Mouse (Mus musculus) CH12.LX (cell line): ENCODE measurements around the gene Fam171a2. TPM values are rescaled to one million over a fixed set of nuclear protein-coding genes. Genes with fewer than 3 reads are reported as not detected.

Experiments used
- DNase-seq: peaks from one replicate; pipeline ENCODE4 v3.0.0-alpha.2; 2013; ENCODE audit errors: extremely low read depth
- H3K27ac ChIP-seq: 2 replicates; pipeline ENCODE4 v1.5.1; 2012; ENCODE audit warnings: low read depth, mild to moderate bottlenecking, control low read depth, moderate library complexity; ENCODE audit not compliant: insufficient read depth
- H3K27me3 ChIP-seq: replicated peaks from 2 replicates; pipeline ENCODE3; 2012; ENCODE audit warnings: inconsistent platforms
- H3K36me3 ChIP-seq, 2 experiments: replicated peaks in 1 of 2; 2 replicates each; pipeline versions ENCODE3 to v1.6.1; 2012; ENCODE audit warnings: inconsistent platforms in 1 of 2, low read length in 1 of 2, mild to moderate bottlenecking in 1 of 2, mixed read lengths in 1 of 2, moderate library complexity in 1 of 2; ENCODE audit not compliant: control insufficient read depth in 1 of 2, insufficient read depth in 1 of 2
- H3K4me1 ChIP-seq, 2 experiments: 2 replicates each; pipeline ENCODE4 v1.6.1; 2012; ENCODE audit warnings: inconsistent platforms in 1 of 2, moderate library complexity in 1 of 2; ENCODE audit not compliant: insufficient read depth in 2 of 2, control insufficient read depth in 1 of 2
- H3K4me2 ChIP-seq: 2 replicates; pipeline ENCODE4 v1.6.1; 2012; ENCODE audit warnings: low read depth, mild to moderate bottlenecking, control low read depth; ENCODE audit not compliant: poor library complexity, insufficient read depth, severe bottlenecking
- H3K4me3 ChIP-seq, 3 experiments: fragments of 150-350 bp in 1 of 3; sonication (generic) in 1 of 3; replicated peaks in 1 of 3; 2 replicates each; pipeline versions ENCODE3 to v1.5.1; 2011 to 2012; ENCODE audit warnings: low read depth in 2 of 3, low read length in 2 of 3, mild to moderate bottlenecking in 2 of 3, moderate library complexity in 2 of 3, control low read depth in 1 of 3, improper control_type of control experiment in 1 of 3, inconsistent platforms in 1 of 3, mixed read lengths in 1 of 3; ENCODE audit not compliant: poor library complexity in 1 of 3
- H3K79me2 ChIP-seq: replicated peaks from 2 replicates; pipeline ENCODE4 v1.6.1; 2012; ENCODE audit warnings: mild to moderate bottlenecking, moderate library complexity; ENCODE audit not compliant: control insufficient read depth, poor library complexity, insufficient read depth, severe bottlenecking; ENCODE audit errors: extremely low read depth
- H3K9ac ChIP-seq: 2 replicates; pipeline ENCODE4 v1.6.1; 2012; ENCODE audit warnings: low read depth, mild to moderate bottlenecking, control low read depth, moderate library complexity; ENCODE audit not compliant: insufficient read depth
- H3K9me3 ChIP-seq: replicated peaks from 2 replicates; pipeline ENCODE3; 2012; ENCODE audit warnings: low read length, inconsistent platforms, mixed read lengths
- BHLHE40 ChIP-seq: IDR thresholded peaks from 2 replicates; pipeline ENCODE4 v1.6.1; 2011; ENCODE audit warnings: mild to moderate bottlenecking, low read depth, low read length, improper control_type of control experiment
- CHD2 ChIP-seq: IDR thresholded peaks from 2 replicates; pipeline ENCODE4 v1.6.1; 2011; ENCODE audit warnings: low read length, improper control_type of control experiment
- CTCF ChIP-seq, 2 experiments: IDR thresholded peaks in 1 of 2; conservative IDR thresholded peaks in 1 of 2; 2 replicates each; pipeline ENCODE4 v1.5.1; 2011 to 2012; ENCODE audit warnings: low read depth in 2 of 2, low read length in 2 of 2, improper control_type of control experiment in 1 of 2, inconsistent platforms in 1 of 2, mild to moderate bottlenecking in 1 of 2, moderate library complexity in 1 of 2
- E2F4 ChIP-seq: IDR thresholded peaks from 2 replicates; pipeline ENCODE4 v1.6.1; 2011; ENCODE audit warnings: low read depth, low read length, improper control_type of control experiment; ENCODE audit not compliant: insufficient replicate concordance
- EP300 ChIP-seq: IDR thresholded peaks from 2 replicates; pipeline ENCODE4 v1.6.1; 2011; ENCODE audit warnings: low read length, improper control_type of control experiment
- HCFC1 ChIP-seq: IDR thresholded peaks from 2 replicates; pipeline ENCODE4 v1.6.1; 2012; ENCODE audit warnings: low read depth, mild to moderate bottlenecking, inconsistent platforms, low read length, improper control_type of control experiment
- IRF4 ChIP-seq: IDR thresholded peaks from 2 replicates; pipeline ENCODE4 v1.6.1; 2014; ENCODE audit warnings: low read depth, mild to moderate bottlenecking, inconsistent platforms, low read length, improper control_type of control experiment
- JUN ChIP-seq: IDR thresholded peaks from 2 replicates; pipeline ENCODE4 v1.6.1; 2011; ENCODE audit warnings: low read depth, mild to moderate bottlenecking, low read length, improper control_type of control experiment, moderate library complexity; ENCODE audit not compliant: insufficient read depth
- JUND ChIP-seq: conservative IDR thresholded peaks from 2 replicates; pipeline ENCODE4 v1.6.1; 2011; ENCODE audit warnings: low read depth, low read length, improper control_type of control experiment
- KAT2A ChIP-seq: IDR thresholded peaks from 2 replicates; pipeline ENCODE4 v1.6.1; 2012; ENCODE audit warnings: low read length, improper control_type of control experiment, inconsistent platforms; ENCODE audit not compliant: insufficient replicate concordance
- MAX ChIP-seq: IDR thresholded peaks from 2 replicates; pipeline ENCODE4 v1.6.1; 2011; ENCODE audit warnings: low read length, improper control_type of control experiment
- MAZ ChIP-seq: IDR thresholded peaks from 2 replicates; pipeline ENCODE4 v1.6.1; 2012; ENCODE audit warnings: low read depth, mild to moderate bottlenecking, inconsistent platforms, low read length, improper control_type of control experiment, moderate library complexity
- MXI1 ChIP-seq: IDR thresholded peaks from 2 replicates; pipeline ENCODE4 v1.6.1; 2011; ENCODE audit warnings: mild to moderate bottlenecking, low read depth, low read length, improper control_type of control experiment
- MYC ChIP-seq: IDR thresholded peaks from 2 replicates; pipeline ENCODE4 v1.6.1; 2011; ENCODE audit warnings: low read depth, mild to moderate bottlenecking, improper control_type of control experiment, low read length
- NELFE ChIP-seq: IDR thresholded peaks from 2 replicates; pipeline ENCODE4 v1.6.1; 2011; ENCODE audit warnings: low read depth, low read length, improper control_type of control experiment
- NRF1 ChIP-seq: IDR thresholded peaks from 2 replicates; pipeline ENCODE4 v1.6.1; 2014; ENCODE audit warnings: low read depth, mild to moderate bottlenecking, inconsistent platforms, low read length, improper control_type of control experiment, moderate library complexity
- POLR2A ChIP-seq: IDR thresholded peaks from 2 replicates; pipeline ENCODE4 v1.6.1; 2011; ENCODE audit warnings: low read depth, mild to moderate bottlenecking, improper control_type of control experiment, low read length
- POLR2AphosphoS2 ChIP-seq: IDR thresholded peaks from 2 replicates; pipeline ENCODE4 v1.6.1; 2011; ENCODE audit warnings: low read depth, low read length, improper control_type of control experiment
- RCOR1 ChIP-seq: conservative IDR thresholded peaks from 2 replicates; pipeline ENCODE4 v1.6.1; 2012; ENCODE audit warnings: low read depth, mild to moderate bottlenecking, inconsistent platforms, low read length, improper control_type of control experiment
- TBP ChIP-seq: conservative IDR thresholded peaks from 2 replicates; pipeline ENCODE4 v1.6.1; 2011; ENCODE audit warnings: low read depth, low read length, improper control_type of control experiment
- USF1 ChIP-seq: IDR thresholded peaks from 2 replicates; pipeline ENCODE4 v1.6.1; 2014; ENCODE audit warnings: low read depth, mild to moderate bottlenecking, inconsistent platforms, low read length, improper control_type of control experiment
- USF2 ChIP-seq: conservative IDR thresholded peaks from 2 replicates; pipeline ENCODE4 v1.6.1; 2011; ENCODE audit warnings: low read depth, low read length, improper control_type of control experiment
- ZC3H11A ChIP-seq: IDR thresholded peaks from 2 replicates; pipeline ENCODE4 v1.6.1; 2012; ENCODE audit warnings: low read depth, mild to moderate bottlenecking, inconsistent platforms, low read length, improper control_type of control experiment
- ZKSCAN1 ChIP-seq: IDR thresholded peaks from 2 replicates; pipeline ENCODE4 v1.6.1; 2012; ENCODE audit warnings: low read depth, inconsistent platforms, low read length, improper control_type of control experiment, borderline replicate concordance
- ZMIZ1 ChIP-seq: IDR thresholded peaks from 2 replicates; pipeline ENCODE4 v1.6.1; 2012; ENCODE audit warnings: low read depth, mild to moderate bottlenecking, inconsistent platforms, low read length, improper control_type of control experiment
- ZNF384 ChIP-seq: IDR thresholded peaks from 2 replicates; pipeline ENCODE4 v1.6.1; 2012; ENCODE audit warnings: low read depth, low read length, improper control_type of control experiment, inconsistent platforms
- dilution Hi-C: fragments of 300-500 bp; cut with MboI; formaldehyde crosslinking; loops from 2 replicates; pipeline ENCODE4 v1.14.3; 2020; ENCODE audit warnings: low sequenced_read_pairs; ENCODE audit not compliant: extremely low pct_unique_long_range_greater_than_20kb, extremely low pct_ligation_motif_present
- in situ Hi-C: fragments of 300-500 bp; cut with MboI; formaldehyde crosslinking; loops from 3 replicates; pipeline ENCODE4 v1.14.3; 2019; ENCODE audit warnings: low sequenced_read_pairs, low pct_ligation_motif_present, low pct_unique_long_range_greater_than_20kb, mixed read lengths
- polyA plus RNA-seq: library from polyadenylated mRNA; unstranded; fragments of >175 nt; gene quantifications from 2 replicates; pipeline ENCODE4 v1.2.1, GENCODE M21; 2012; ENCODE audit warnings: low read depth; ENCODE audit not compliant: insufficient read length
- total RNA-seq, 2 experiments: library from RNA; depleted of rRNA; stranded (reverse); fragments of 300-350 nt in 1 of 2; fragments of >200 nt in 1 of 2; gene quantifications; 2 replicates each; pipeline ENCODE4 v1.2.3; 2012 to 2014

Fam171a2 gene
- total and polyA plus RNA-seq, 3 experiments = not detected

DNA sequence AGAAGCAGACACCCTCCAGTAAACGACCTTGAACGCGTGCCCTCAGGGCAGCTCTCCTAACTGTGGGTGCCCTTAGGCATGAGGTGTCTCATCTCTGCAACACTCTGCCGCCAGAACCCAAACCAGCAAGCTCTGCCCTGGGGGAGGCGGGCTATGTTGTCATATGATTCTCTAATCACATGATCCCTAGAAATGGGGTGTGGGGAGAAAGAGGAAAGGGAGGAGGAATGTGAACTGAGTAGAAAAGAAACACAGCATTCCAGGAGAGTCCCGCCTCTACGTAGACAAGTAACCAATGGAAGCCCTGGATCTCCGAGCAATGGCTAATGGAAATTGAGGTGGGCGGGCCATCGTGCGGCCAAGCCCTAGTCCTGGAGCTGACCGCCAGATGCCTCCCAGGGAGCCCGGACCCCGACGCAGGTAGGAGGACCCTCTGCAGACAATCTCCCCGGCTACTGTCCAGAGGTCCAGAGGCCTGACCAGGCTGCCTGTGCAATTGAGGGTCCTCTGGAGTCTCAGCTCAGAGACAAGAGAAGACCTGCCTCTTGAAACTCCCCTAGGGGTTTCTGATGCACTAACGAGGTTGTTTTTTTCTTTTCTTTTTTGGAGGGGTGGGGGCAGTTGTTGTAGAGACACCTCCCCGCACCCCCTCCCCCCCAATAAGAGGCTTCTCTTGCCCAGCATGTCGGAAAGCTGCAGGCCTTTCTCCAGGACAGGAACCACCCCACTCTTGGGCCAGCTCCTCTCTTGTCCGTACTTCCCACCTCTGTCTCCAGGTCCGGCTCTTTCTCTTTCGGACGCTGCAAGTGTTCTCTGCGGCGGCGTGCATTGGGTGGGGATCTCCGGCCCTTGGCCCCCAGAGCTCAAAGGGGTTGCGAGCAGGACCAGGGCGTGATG is 17.1 kb downstream of the Fam171a2 start, which contains the start of gene Grn (continued):
- TF ChIP-seq MAX = peak; percentile 73; the same call in 1 of the 2 replicates
- no peak for TF ChIP-seq BHLHE40
- 0 out of 2 replicates have a peak, but pooled peaks have one; percentile 51 for TF ChIP-seq TBP
- TF ChIP-seq ZC3H11A = no peak
- TF ChIP-seq MAZ = no peak
- no peak for TF ChIP-seq POLR2AphosphoS2
- TF ChIP-seq ZNF384 = peak; percentile 77
- TF ChIP-seq CTCF (conservative IDR thresholded peaks at IDR 0.05 in 1 of 2, IDR thresholded peaks at IDR 0.05 in 1 of 2; ENCODE audit: low read depth in 2 of 2, low read length in 2 of 2) = no peak
- TF ChIP-seq ZMIZ1 = no peak

DNA sequence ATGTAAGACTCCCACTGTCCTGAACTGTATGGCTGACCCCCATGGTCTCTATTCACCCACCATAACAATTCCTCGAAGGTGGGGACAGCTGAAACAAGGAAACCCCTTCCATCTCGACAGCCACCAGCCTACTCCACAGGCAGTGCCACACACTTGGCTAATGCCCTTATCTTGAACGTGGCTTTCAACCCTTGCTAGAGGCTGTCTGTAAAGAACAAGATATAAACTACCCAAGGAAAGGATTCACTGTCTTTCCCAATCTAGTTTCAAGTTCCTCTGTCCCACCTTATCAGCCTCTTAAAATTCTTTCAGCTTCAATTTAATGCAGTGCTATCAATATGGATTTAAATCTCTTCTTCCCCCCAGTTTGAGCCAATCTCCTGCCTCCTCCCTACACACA is 17.9 kb downstream of the Fam171a2 start:
- in situ Hi-C loops (no loop called here), dilution Hi-C loops (no loop called here)
- peak overlapping the region; percentile 67 to 75 (median 68) for H3K4me3 ChIP-seq
- H3K9ac ChIP-seq = peak overlapping the region; percentile 79; the same call in 1 of the 2 replicates
- peaks cover under 1 to 15% of the 10 kb centered on the region in 2 experiments for H3K36me3 ChIP-seq
- DNase-seq = no peak
- H3K79me2 ChIP-seq = no peaks in the 10 kb centered on the region
- H3K27ac ChIP-seq = no peak overlapping the region
- TF ChIP-seq NELFE (peak; percentile 6; the same call in 1 of the 2 replicates), E2F4 (no peak)
- H3K27me3 ChIP-seq = no peaks in the 10 kb centered on the region
- H3K4me1 ChIP-seq = peaks cover 22 to 51% of the 10 kb centered on the region in 2 experiments
- no peak overlapping the region for H3K4me2 ChIP-seq
- no peaks in the 10 kb centered on the region for H3K9me3 ChIP-seq

DNA sequence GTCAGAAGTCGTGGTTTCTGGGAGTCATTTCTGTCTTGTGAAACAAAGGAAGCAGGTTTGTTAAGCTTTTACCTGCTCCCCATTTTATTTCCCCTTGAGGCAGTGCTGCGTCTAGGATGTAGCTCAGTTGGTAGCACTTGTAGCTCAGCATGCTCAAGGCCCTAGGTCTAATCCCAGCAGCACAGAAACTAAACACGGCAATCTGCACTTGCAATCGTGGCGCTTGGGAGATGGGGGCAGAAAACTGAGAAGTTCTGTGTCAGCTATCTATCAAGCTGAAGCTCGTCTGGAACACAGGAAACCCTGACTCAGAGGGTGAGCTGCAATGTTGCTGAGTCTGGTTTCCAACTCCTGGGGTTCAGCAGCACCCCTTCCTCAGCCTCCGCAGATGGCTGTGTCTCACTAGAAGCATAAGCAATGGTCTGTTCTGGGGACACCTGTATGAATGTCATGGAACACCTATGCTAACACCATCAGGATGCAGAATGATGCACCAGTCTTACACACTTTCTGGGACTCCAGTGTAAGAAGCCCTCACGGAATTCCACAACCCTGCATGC is 18.4 kb downstream of the Fam171a2 start:
- no peak overlapping the region for H3K27ac ChIP-seq
- no peak for TF ChIP-seq JUND
- TF ChIP-seq EP300 = no peak
- no peak for TF ChIP-seq NELFE
- no peak for TF ChIP-seq BHLHE40
- no peak for TF ChIP-seq NRF1
- no peak for TF ChIP-seq IRF4
- TF ChIP-seq JUN = no peak
- TF ChIP-seq ZKSCAN1 = no peak
- no peak for TF ChIP-seq HCFC1
- no peak for TF ChIP-seq ZNF384
- TF ChIP-seq USF1 = no peak
- no peak for TF ChIP-seq CHD2
- TF ChIP-seq KAT2A = no peak
- no peak for TF ChIP-seq MYC
- TF ChIP-seq POLR2A = no peak
- TF ChIP-seq ZMIZ1 = no peak
- no peak for TF ChIP-seq MXI1
- no peak for TF ChIP-seq POLR2AphosphoS2
- no peak for TF ChIP-seq RCOR1
- no peak for TF ChIP-seq USF2
- H3K4me1 ChIP-seq = peaks cover 19 to 46% of the 10 kb centered on the region in 2 experiments
- dilution Hi-C loops (no loop called here), in situ Hi-C loops (no loop called here)
- H3K4me3 ChIP-seq = peak overlapping the region in 1 of 3 experiments; percentile 68
- H3K27me3 ChIP-seq = no peaks in the 10 kb centered on the region
- no peak overlapping the region for H3K9ac ChIP-seq
- no peaks in the 10 kb centered on the region for H3K9me3 ChIP-seq
- H3K4me2 ChIP-seq = no peak overlapping the region
- no peaks in the 10 kb centered on the region for H3K79me2 ChIP-seq
- peaks cover 0 to 11% of the 10 kb centered on the region in 2 experiments for H3K36me3 ChIP-seq
- no peak for DNase-seq
